Mouse (Mus musculus): ENCODE results near the gene Col20a1. TPM values are rescaled to one million over a fixed set of nuclear protein-coding genes. Genes with fewer than 3 reads are reported as not detected.
A peak's percentile ranks its signal among the peaks of the same experiment; 100 is the strongest.

Gene Col20a1
- under 1 TPM; 0.29 to 0.33 TPM for total RNA-seq (2021)

- DNase-seq: no peak
Observed at GRCm38 (mm10) chr2:180986449-180986848, at the start of gene Col20a1. Col20a1 (plus strand) TSS chr2:180986535.

GRCm38 (mm10) chr2:180940187-180940586 lies 46.1 kb upstream of the Col20a1 start:
- no peak for DNase-seq

GRCm38 (mm10) chr2:180941869-180942268 lies 44.5 kb upstream of the Col20a1 start:
- DNase-seq: peak; percentile 54

GRCm38 (mm10) chr2:180949947-180950346 lies 36.4 kb upstream of the Col20a1 start:
- DNase-seq: no peak

GRCm38 (mm10) chr2:180952731-180953171 lies 33.6 kb upstream of the Col20a1 start:
- DNase-seq: peak; percentile 30

- DNase-seq: no peak
Observed at GRCm38 (mm10) chr2:180953638-180954037, 32.7 kb upstream of the Col20a1 start.

GRCm38 (mm10) chr2:180954061-180955047 lies 32.0 kb upstream of the Col20a1 start, which contains the start of gene Nkain4:
Nkain4 (minus strand) TSS chr2:180954699.
- DNase-seq: peak; percentile 67

- no peak for DNase-seq
Observed at GRCm38 (mm10) chr2:180959605-180960004, 26.7 kb upstream of the Col20a1 start.

GRCm38 (mm10) chr2:180960187-180960586 lies 26.1 kb upstream of the Col20a1 start:
- DNase-seq: no peak

GRCm38 (mm10) chr2:180962616-180963308 lies 23.6 kb upstream of the Col20a1 start:
- no peak for DNase-seq

- peak; percentile 80 for DNase-seq
Observed at GRCm38 (mm10) chr2:180963956-180964355, 22.4 kb upstream of the Col20a1 start.

GRCm38 (mm10) chr2:180966092-180966882 lies 20.0 kb upstream of the Col20a1 start:
- no peak for DNase-seq

- DNase-seq: peak; percentile 95
Observed at GRCm38 (mm10) chr2:180967010-180967763, 19.1 kb upstream of the Col20a1 start, which contains the start of gene Arfgap1. Arfgap1 (plus strand) TSS chr2:180967225.

GRCm38 (mm10) chr2:180981133-180981532 lies 5.2 kb upstream of the Col20a1 start:
- DNase-seq: no peak

- no peak for DNase-seq
Observed at GRCm38 (mm10) chr2:180985635-180986034, 700 bp upstream of the Col20a1 start.

- DNase-seq: no peak
Observed at GRCm38 (mm10) chr2:180987001-180987400, 666 bp downstream of the Col20a1 start.

GRCm38 (mm10) chr2:180987432-180988030 lies 1.2 kb downstream of the Col20a1 start:
- DNase-seq: no peak

- peak; percentile 39 for DNase-seq
Observed at GRCm38 (mm10) chr2:180988347-180988913, 2.1 kb downstream of the Col20a1 start.

- DNase-seq: no peak
Observed at GRCm38 (mm10) chr2:180988948-180989347, 2.6 kb downstream of the Col20a1 start.

- DNase-seq: no peak
Observed at GRCm38 (mm10) chr2:180990347-180990746, 4.0 kb downstream of the Col20a1 start.

GRCm38 (mm10) chr2:180994360-180994759 lies 8.0 kb downstream of the Col20a1 start:
- no peak for DNase-seq
